Mouse (Mus musculus): ENCODE measurements around the gene Picalm.
"Not testable (repeated sequence)": the region's sequence is repeated elsewhere in the genome, so short reads cannot be mapped to it uniquely, and the experiment has no call there.

The Picalm gene

GRCm38 (mm10) chr7:90131831-90132241 is 1.8 kb downstream of the Picalm start:
- DNase-seq (ENCODE audit: low read depth, low spot score), result peak; percentile 41

- no peak for DNase-seq (ENCODE audit: low read depth, low spot score)
Measured at GRCm38 (mm10) chr7:90132322-90132721, 2.3 kb downstream of the Picalm start.

GRCm38 (mm10) chr7:90136736-90137135 is 6.7 kb downstream of the Picalm start:
- no peak for DNase-seq (ENCODE audit: low read depth, low spot score)

GRCm38 (mm10) chr7:90138359-90138758 is 8.3 kb downstream of the Picalm start:
- DNase-seq (ENCODE audit: low read depth, low spot score), result no peak

- DNase-seq (ENCODE audit: low read depth, low spot score), result no peak
Measured at GRCm38 (mm10) chr7:90140290-90140689, 10.3 kb downstream of the Picalm start.

- no peak for DNase-seq (ENCODE audit: low read depth, low spot score)
Measured at GRCm38 (mm10) chr7:90144275-90144674, 14.3 kb downstream of the Picalm start.

- DNase-seq (ENCODE audit: low read depth, low spot score), result no peak
Measured at GRCm38 (mm10) chr7:90144971-90145370, 15.0 kb downstream of the Picalm start.

GRCm38 (mm10) chr7:90145376-90145775 is 15.4 kb downstream of the Picalm start:
- no peak for DNase-seq (ENCODE audit: low read depth, low spot score)

GRCm38 (mm10) chr7:90145897-90146296 is 15.9 kb downstream of the Picalm start:
- DNase-seq (ENCODE audit: low read depth, low spot score), result peak; percentile 69

GRCm38 (mm10) chr7:90146321-90146720 is 16.3 kb downstream of the Picalm start:
- peak; percentile 43 for DNase-seq (ENCODE audit: low read depth, low spot score)

GRCm38 (mm10) chr7:90148023-90148422 is 18.0 kb downstream of the Picalm start:
- no peak for DNase-seq (ENCODE audit: low read depth, low spot score)

- DNase-seq (ENCODE audit: low read depth, low spot score), result no peak
Measured at GRCm38 (mm10) chr7:90148516-90148915, 18.5 kb downstream of the Picalm start.

- peak; percentile 86 for DNase-seq (ENCODE audit: low read depth, low spot score)
Measured at GRCm38 (mm10) chr7:90150311-90150710, 20.3 kb downstream of the Picalm start.

GRCm38 (mm10) chr7:90158034-90158433 is 28.0 kb downstream of the Picalm start:
- peak; percentile 60 for DNase-seq (ENCODE audit: low read depth, low spot score)

GRCm38 (mm10) chr7:90160598-90160997 is 30.6 kb downstream of the Picalm start:
- DNase-seq (ENCODE audit: low read depth, low spot score), result no peak

- no peak for DNase-seq (ENCODE audit: low read depth, low spot score)
Measured at GRCm38 (mm10) chr7:90164276-90164675, 34.3 kb downstream of the Picalm start.

GRCm38 (mm10) chr7:90165970-90166369 is 36.0 kb downstream of the Picalm start:
- no peak for DNase-seq (ENCODE audit: low read depth, low spot score)

GRCm38 (mm10) chr7:90167777-90168176 is 37.8 kb downstream of the Picalm start:
- not testable (repeated sequence) for DNase-seq (ENCODE audit: low read depth, low spot score)

- DNase-seq (ENCODE audit: low read depth, low spot score), result no peak
Measured at GRCm38 (mm10) chr7:90173778-90174177, 43.8 kb downstream of the Picalm start.

- DNase-seq (ENCODE audit: low read depth, low spot score), result peak; percentile 49
Measured at GRCm38 (mm10) chr7:90175576-90175975, 45.6 kb downstream of the Picalm start.

- DNase-seq (ENCODE audit: low read depth, low spot score), result no peak
Measured at GRCm38 (mm10) chr7:90180635-90181034, 50.6 kb downstream of the Picalm start.

GRCm38 (mm10) chr7:90200251-90200650 is 70.2 kb downstream of the Picalm start:
- DNase-seq (ENCODE audit: low read depth, low spot score), result peak; percentile 63

GRCm38 (mm10) chr7:90201877-90202465 is 72.0 kb downstream of the Picalm start:
- DNase-seq (ENCODE audit: low read depth, low spot score), result peak; percentile 34

GRCm38 (mm10) chr7:90203914-90204313 is 73.9 kb downstream of the Picalm start:
- no peak for DNase-seq (ENCODE audit: low read depth, low spot score)
